In genomic region chr2:112266780-112267179, GRCm38 (mm10) we compare ENCODE assay signal across 9 mouse cellular contexts. TPM values are rescaled to one million over a fixed set of nuclear protein-coding genes. Genes with fewer than 3 reads are reported as not detected.
DNase-seq lines count a peak whose midpoint lies in the region; ATAC-seq and TF ChIP-seq lines count a peak whose summit lies in the region.
"Had no signal": no experiment of that assay in that cellular context is flagged by ENCODE, and none has a peak within 500 bp of the region (broad histone marks: within the 10 kb centered on the region; RNA-seq: fewer than 3 reads in every experiment).

No protein-coding gene starts in this region.

- ATAC-seq in lung, embryonic 14.5 days (ENCODE audit: insufficient read depth) = no peak
- ATAC-seq in kidney, embryonic 16.5 days (ENCODE audit: low FRiP score, low TSS enrichment) = no peak
- ATAC-seq in midbrain, postnatal 0 days (ENCODE audit: low FRiP score) = no peak

- peak overlapping the region; percentile 95 for H3K4me2 ChIP-seq in lung, embryonic 14.5 days
- peak overlapping the region; percentile 83 for H3K4me2 ChIP-seq in kidney, embryonic 16.5 days (replicated peaks; ENCODE audit: low read depth, low read length)
- H3K4me2 ChIP-seq in midbrain, postnatal 0 days (ENCODE audit: low read depth, low read length, poor library complexity, severe bottlenecking) = peak overlapping the region; percentile 87

- peak overlapping the region; percentile 71 for H3K9ac ChIP-seq in lung, embryonic 14.5 days
- H3K9ac ChIP-seq in heart, adult 2 months (ENCODE audit: low read depth, low read length) = peak overlapping the region; percentile 75
- peak overlapping the region; percentile 82; the same call in 1 of the 2 replicates for H3K9ac ChIP-seq in kidney, embryonic 16.5 days (replicated peaks; ENCODE audit: low read length)
- peak overlapping the region; percentile 92 for H3K9ac ChIP-seq in midbrain, postnatal 0 days (replicated peaks; ENCODE audit: low read length, poor library complexity, severe bottlenecking)

- H3K4me3 ChIP-seq in lung, embryonic 14.5 days (ENCODE audit: low read depth, low read length) = peak overlapping the region; percentile 74
- peak overlapping the region; percentile 67 for H3K4me3 ChIP-seq in heart, adult 2 months
- H3K4me3 ChIP-seq in kidney, embryonic 16.5 days (ENCODE audit: low read length) = peak overlapping the region; percentile 89
- H3K4me3 ChIP-seq in midbrain, postnatal 0 days (ENCODE audit: low read depth, low read length) = peak overlapping the region; percentile 91

- no peak for TF ChIP-seq POLR2A in heart, adult 2 months (IDR thresholded peaks at IDR 0.05; ENCODE audit: insufficient read depth, low read depth, low read length)

- no peaks in the 10 kb centered on the region for H3K36me3 ChIP-seq in lung, embryonic 14.5 days (ENCODE audit: insufficient read depth)
- peaks cover 13% of the 10 kb centered on the region for H3K36me3 ChIP-seq in heart, adult 2 months (ENCODE audit: control insufficient read depth, insufficient read depth, low read length)
- no peaks in the 10 kb centered on the region for H3K36me3 ChIP-seq in kidney, embryonic 16.5 days (ENCODE audit: insufficient read depth, low read length)
- H3K36me3 ChIP-seq in midbrain, postnatal 0 days (ENCODE audit: insufficient read depth, low read length) = no peaks in the 10 kb centered on the region

- no peaks in the 10 kb centered on the region; the same call in 1 of the 2 replicates for H3K79me2 ChIP-seq in heart, adult 2 months (replicated peaks; ENCODE audit: control insufficient read depth, insufficient read depth, low read length)

- H3K27me3 ChIP-seq in lung, embryonic 14.5 days (ENCODE audit: insufficient read depth, low read length) = no peaks in the 10 kb centered on the region
- no peaks in the 10 kb centered on the region for H3K27me3 ChIP-seq in heart, adult 2 months (ENCODE audit: control insufficient read depth, insufficient read depth, low read length)
- no peaks in the 10 kb centered on the region for H3K27me3 ChIP-seq in kidney, embryonic 16.5 days (ENCODE audit: insufficient read depth, low read length)
- no peaks in the 10 kb centered on the region for H3K27me3 ChIP-seq in midbrain, postnatal 0 days (ENCODE audit: insufficient read depth, low read length)

- 23% methylated on average over 10 of the region's 10 CpGs for WGBS in lung, embryonic 14.5 days
- 1% methylated on average over 10 of the region's 10 CpGs for WGBS in heart, adult 2 months
- 25% methylated on average over 10 of the region's 10 CpGs for WGBS in kidney, embryonic 16.5 days
- 37% methylated on average over 10 of the region's 10 CpGs for WGBS in midbrain, postnatal 0 days

- TF ChIP-seq CTCF in lung, embryonic 14.5 days (IDR thresholded peaks at IDR 0.05; ENCODE audit: low read depth) = no peak
- no peak for TF ChIP-seq CTCF in heart, adult 2 months (IDR thresholded peaks at IDR 0.05)
- no peak for TF ChIP-seq CTCF in midbrain, postnatal 0 days (IDR thresholded peaks at IDR 0.05)

- no peak for TF ChIP-seq EP300 in heart, adult 2 months (IDR thresholded peaks at IDR 0.05; ENCODE audit: insufficient read depth, low read depth, low read length)

- H3K27ac ChIP-seq in lung, embryonic 14.5 days (ENCODE audit: low read depth) = no peak overlapping the region
- H3K27ac ChIP-seq in heart, adult 2 months = peak overlapping the region; percentile 99
- H3K27ac ChIP-seq in kidney, embryonic 16.5 days (ENCODE audit: low read length) = no peak overlapping the region
- 0 out of 2 replicates have a peak overlapping the region, but pooled peaks have one; percentile 87 for H3K27ac ChIP-seq in midbrain, postnatal 0 days (ENCODE audit: low read depth, low read length)

- peak; percentile 23 for DNase-seq in lung, embryonic 14.5 days
- no peak for DNase-seq in lung, adult 18-20 months
- peak; percentile 50 for DNase-seq in cerebellum, adult 9-11 months
- DNase-seq in heart, adult 2 months = peak; percentile 54
- DNase-seq in midbrain, postnatal 0 days (ENCODE audit: low spot score) = peak; percentile 23
- DNase-seq in left cerebral cortex, adult 11 months (ENCODE audit: low spot score) = no peak
- no peak for DNase-seq in left cerebral cortex, postnatal 36 days (ENCODE audit: low spot score in 2 of 2)

- intact Hi-C loops in heart, adult 2 months (cut with DNase I) = loop anchor here (2.0 to 10.0 kb wide), 4 partner anchors 16 to 218 kb away; partner anchors contain the start of genes Chrm5 and Emc7
- intact Hi-C loops in left cerebral cortex, postnatal 36 days (cut with DNase I) = loop anchor here (2.0 kb wide), 1 partner anchor 26 kb away; no protein-coding TSS in a partner anchor

- H3K4me1 ChIP-seq in lung, embryonic 14.5 days (ENCODE audit: insufficient read depth) = peaks cover 10% of the 10 kb centered on the region; the same call in 1 of the 2 replicates
- peaks cover 8% of the 10 kb centered on the region for H3K4me1 ChIP-seq in heart, adult 2 months (ENCODE audit: control insufficient read depth, insufficient read depth, low read length)
- peaks cover 37% of the 10 kb centered on the region for H3K4me1 ChIP-seq in kidney, embryonic 16.5 days (ENCODE audit: insufficient read depth, low read length)
- H3K4me1 ChIP-seq in midbrain, postnatal 0 days (ENCODE audit: insufficient read depth, low read length) = peaks cover 23% of the 10 kb centered on the region

- no peaks in the 10 kb centered on the region for H3K9me3 ChIP-seq in lung, embryonic 14.5 days (ENCODE audit: low read depth, low read length)
- no peaks in the 10 kb centered on the region for H3K9me3 ChIP-seq in kidney, embryonic 16.5 days (ENCODE audit: low read length)
- H3K9me3 ChIP-seq in midbrain, postnatal 0 days (ENCODE audit: low read length) = no peaks in the 10 kb centered on the region

RNA-seq across cellular contexts. Expression of gene Gm21985, which starts 0.7 kb away (rescaled TPM):
- not detected in 2 replicates for polyA plus RNA-seq in lung, embryonic 14.5 days (2014; fragmentation: Nextera tagmentation; extraction: Ambion mirVana)
- 1 to 10 TPM in 1 of 2 experiments, under 1 TPM in 1; 0.42 to 1.1 TPM for total RNA-seq in heart, adult 2 months (2021)
- polyA plus RNA-seq in heart, adult 2 months (2012; rRNA removed) = not detected in 2 replicates
- not detected in 2 replicates for polyA plus RNA-seq in kidney, embryonic 16.5 days (2015; fragmentation: Nextera tagmentation; extraction: Ambion mirVana)
- total RNA-seq in midbrain, postnatal 0 days (2014; rRNA removed) = 2.3 and 2.5 TPM in 2 replicates
- polyA plus RNA-seq in midbrain, postnatal 0 days (2015; fragmentation: Nextera tagmentation; extraction: Ambion mirVana) = not detected in 2 replicates
- 1 to 10 TPM in 1 of 2 experiments, not detected in 1; 4.8 TPM for total RNA-seq in left cerebral cortex, postnatal 36 days (2021)
- total RNA-seq: common myeloid progenitor, adult 5-6 weeks had no signal

RNA-seq across cellular contexts. Expression of gene Slc12a6, which starts 1.2 kb away (rescaled TPM):
- 11.6 and 11.9 TPM in 2 replicates for polyA plus RNA-seq in lung, embryonic 14.5 days (2014; fragmentation: Nextera tagmentation; extraction: Ambion mirVana)
- 10 to 100 TPM; 31.1 to 32.9 TPM for total RNA-seq in heart, adult 2 months (2021)
- 23.2 and 44.3 TPM in 2 replicates for polyA plus RNA-seq in heart, adult 2 months (2012; rRNA removed)
- 9.4 and 12.3 TPM in 2 replicates for polyA plus RNA-seq in kidney, embryonic 16.5 days (2015; fragmentation: Nextera tagmentation; extraction: Ambion mirVana)
- total RNA-seq in midbrain, postnatal 0 days (2014; rRNA removed) = 69.7 and 81.6 TPM in 2 replicates
- polyA plus RNA-seq in midbrain, postnatal 0 days (2015; fragmentation: Nextera tagmentation; extraction: Ambion mirVana) = 13.3 and 14.1 TPM in 2 replicates
- total RNA-seq in left cerebral cortex, postnatal 36 days (2021) = 100 to 1,000 TPM; 114 to 134 TPM

RNA-seq across cellular contexts. Expression of gene Nop10, which starts 5.1 kb away (rescaled TPM):
- 187 and 196 TPM in 2 replicates for polyA plus RNA-seq in lung, embryonic 14.5 days (2014; fragmentation: Nextera tagmentation; extraction: Ambion mirVana)
- 10 to 100 TPM; 61.8 to 65.4 TPM for total RNA-seq in heart, adult 2 months (2021)
- 89.0 and 113 TPM in 2 replicates for polyA plus RNA-seq in heart, adult 2 months (2012; rRNA removed)
- polyA plus RNA-seq in kidney, embryonic 16.5 days (2015; fragmentation: Nextera tagmentation; extraction: Ambion mirVana) = 225 and 243 TPM in 2 replicates
- total RNA-seq in midbrain, postnatal 0 days (2014; rRNA removed) = 75.7 and 111 TPM in 2 replicates
- 151 and 158 TPM in 2 replicates for polyA plus RNA-seq in midbrain, postnatal 0 days (2015; fragmentation: Nextera tagmentation; extraction: Ambion mirVana)
- 10 to 100 TPM; 50.4 to 51.7 TPM for total RNA-seq in left cerebral cortex, postnatal 36 days (2021)

RNA-seq across cellular contexts. Expression of gene Nutm1, which starts 7.7 kb away (rescaled TPM):
- 0.11 TPM in 2 replicates for polyA plus RNA-seq in lung, embryonic 14.5 days (2014; fragmentation: Nextera tagmentation; extraction: Ambion mirVana)
- not detected for total RNA-seq in heart, adult 2 months (2021)
- polyA plus RNA-seq in heart, adult 2 months (2012; rRNA removed) = not detected in 2 replicates
- polyA plus RNA-seq in kidney, embryonic 16.5 days (2015; fragmentation: Nextera tagmentation; extraction: Ambion mirVana) = 0.04 and 0.05 TPM in 2 replicates
- not detected in 2 replicates for total RNA-seq in midbrain, postnatal 0 days (2014; rRNA removed)
- 0.06 and 0.09 TPM in 2 replicates for polyA plus RNA-seq in midbrain, postnatal 0 days (2015; fragmentation: Nextera tagmentation; extraction: Ambion mirVana)
- under 1 TPM in 1 of 2 experiments, not detected in 1; 0.20 TPM for total RNA-seq in left cerebral cortex, postnatal 36 days (2021)
- total RNA-seq: common myeloid progenitor, adult 5-6 weeks had no signal

RNA-seq across cellular contexts. Expression of gene Lpcat4, which starts 27.5 kb away (rescaled TPM):
- polyA plus RNA-seq in lung, embryonic 14.5 days (2014; fragmentation: Nextera tagmentation; extraction: Ambion mirVana) = 19.3 TPM in 2 replicates
- 1 to 10 TPM; 2.3 TPM for total RNA-seq in heart, adult 2 months (2021)
- polyA plus RNA-seq in heart, adult 2 months (2012; rRNA removed) = 6.3 and 11.4 TPM in 2 replicates
- polyA plus RNA-seq in kidney, embryonic 16.5 days (2015; fragmentation: Nextera tagmentation; extraction: Ambion mirVana) = 28.0 and 30.0 TPM in 2 replicates
- total RNA-seq in midbrain, postnatal 0 days (2014; rRNA removed) = 23.3 and 37.2 TPM in 2 replicates
- polyA plus RNA-seq in midbrain, postnatal 0 days (2015; fragmentation: Nextera tagmentation; extraction: Ambion mirVana) = 20.2 and 21.6 TPM in 2 replicates
- 100 to 1,000 TPM; 162 to 163 TPM for total RNA-seq in left cerebral cortex, postnatal 36 days (2021)

Comparison
In these comparisons a context has a peak if more than half of its experiments do, and no peak if none do; other contexts are left out.
1. DNase-seq: peak in lung, embryonic 14.5 days (single experiment), cerebellum, adult 9-11 months (single experiment), heart, adult 2 months (2 of 2) and midbrain, postnatal 0 days (single experiment); none in lung, adult 18-20 months (0 of 2), left cerebral cortex, adult 11 months (single experiment) and left cerebral cortex, postnatal 36 days (0 of 2).
2. H3K27ac ChIP-seq: peak in heart, adult 2 months (single experiment) and midbrain, postnatal 0 days (single experiment); none in lung, embryonic 14.5 days (single experiment) and kidney, embryonic 16.5 days (single experiment).
3. Peak in every context shown above with its lines, with median percentiles within 50 percentile points of each other: H3K4me2 ChIP-seq, H3K4me3 ChIP-seq and H3K9ac ChIP-seq.